Mouse (Mus musculus) liver, adult (tissue): Measurements from ENCODE around the gene BC005624.

Experiments
- GATA4 ChIP-seq: IDR thresholded peaks from 2 replicates; pipeline ENCODE4 v1.6.1; 2014; ENCODE audit warnings: mild to moderate bottlenecking, low read length; ENCODE audit not compliant: insufficient replicate concordance

The BC005624 gene

GRCm38 (mm10) chr2:30998443-30999260, 16.7 kb upstream of the BC005624 start:
- no peak for TF ChIP-seq GATA4

GRCm38 (mm10) chr2:30995432-30995996, 13.5 kb upstream of the BC005624 start:
- TF ChIP-seq GATA4, result no peak

- no peak for TF ChIP-seq GATA4
These were observed 12.9 kb upstream of the BC005624 start for GRCm38 (mm10) chr2:30994853-30995252.

GRCm38 (mm10) chr2:30990221-30990620, 8.2 kb upstream of the BC005624 start:
- no peak for TF ChIP-seq GATA4

GRCm38 (mm10) chr2:30985111-30986020, 3.4 kb upstream of the BC005624 start:
- no peak for TF ChIP-seq GATA4

GRCm38 (mm10) chr2:30983024-30983423, 1.0 kb upstream of the BC005624 start:
- no peak for TF ChIP-seq GATA4

GRCm38 (mm10) chr2:30967352-30968327, 14.4 kb downstream of the BC005624 start, which contains the start of gene Tor1a:
Tor1a (minus strand) TSS chr2:30967933.
- no peak; the same call in 1 of the 2 replicates for TF ChIP-seq GATA4

GRCm38 (mm10) chr2:30966826-30967225, 15.2 kb downstream of the BC005624 start:
- no peak for TF ChIP-seq GATA4

- TF ChIP-seq GATA4, result no peak
These were observed 16.4 kb downstream of the BC005624 start for GRCm38 (mm10) chr2:30965627-30966026.

- TF ChIP-seq GATA4, result peak; percentile 68
These were observed 19.3 kb downstream of the BC005624 start for GRCm38 (mm10) chr2:30962570-30963254.

- TF ChIP-seq GATA4, result no peak
These were observed 22.1 kb downstream of the BC005624 start for GRCm38 (mm10) chr2:30959856-30960255.

GRCm38 (mm10) chr2:30958726-30959125, 23.3 kb downstream of the BC005624 start:
- peak; percentile 62; the same call in 1 of the 2 replicates for TF ChIP-seq GATA4

GRCm38 (mm10) chr2:30957511-30957910, 24.5 kb downstream of the BC005624 start:
- TF ChIP-seq GATA4, result no peak

GRCm38 (mm10) chr2:30954797-30955196, 27.2 kb downstream of the BC005624 start:
- no peak for TF ChIP-seq GATA4

GRCm38 (mm10) chr2:30952824-30953490, 29.0 kb downstream of the BC005624 start, which contains the start of gene Tor1b:
Tor1b (plus strand) TSS chr2:30952959.
- no peak for TF ChIP-seq GATA4
